Mouse (Mus musculus): ENCODE measurements at regions not wholly inside any gene's neighbourhood (a gene's known extent, or its start where the extent isn't known, plus 50 kb on each side); places are given as distances from the start of the nearest gene placed in this dataset.
A peak's percentile ranks its signal among the peaks of the same experiment; 100 is the strongest.

DNA sequence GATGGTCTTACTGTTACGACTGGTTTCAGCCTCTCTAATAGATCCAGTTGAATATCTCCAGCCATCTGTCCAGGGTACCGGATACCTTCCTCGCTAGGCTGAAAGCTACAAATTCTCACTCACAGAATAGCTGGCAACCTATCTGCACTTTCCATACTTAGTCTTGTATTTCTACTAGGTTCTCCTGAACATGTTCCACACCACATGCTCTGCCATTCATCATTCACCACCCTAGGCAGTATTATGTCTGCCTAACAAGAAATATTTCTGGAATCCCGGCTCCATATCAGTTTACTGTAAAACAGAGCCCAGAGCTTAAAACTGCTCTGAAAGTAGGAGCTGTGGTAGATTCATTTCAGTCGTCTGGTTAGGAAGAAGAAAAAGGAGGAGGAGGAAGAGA lies 1224.5 kb upstream of the Lrrc6 start:
- no peak for DNase-seq

GRCm38 (mm10) chr15:67714203-67714602 lies 1213.5 kb upstream of the Lrrc6 start:
- no peak for DNase-seq

DNA sequence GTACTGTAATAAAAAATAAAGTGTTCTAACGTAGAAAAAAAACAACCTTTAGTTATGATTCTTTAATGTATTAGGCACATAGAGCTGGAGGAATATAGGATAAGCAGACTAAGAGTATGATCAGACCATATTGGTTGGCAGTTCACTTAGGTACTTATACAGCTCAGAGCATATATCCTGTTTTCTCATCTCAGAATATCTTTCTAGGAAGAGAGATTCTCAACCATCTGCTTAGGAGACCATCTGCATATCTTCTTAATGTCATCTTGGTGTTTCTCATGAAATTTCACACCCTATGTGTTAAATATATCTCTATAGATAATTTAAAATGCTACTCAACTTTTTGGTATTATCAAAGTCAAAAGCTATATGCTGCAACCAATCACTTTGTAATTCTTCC lies 1185.4 kb upstream of the Lrrc6 start:
- no peak for DNase-seq

DNA sequence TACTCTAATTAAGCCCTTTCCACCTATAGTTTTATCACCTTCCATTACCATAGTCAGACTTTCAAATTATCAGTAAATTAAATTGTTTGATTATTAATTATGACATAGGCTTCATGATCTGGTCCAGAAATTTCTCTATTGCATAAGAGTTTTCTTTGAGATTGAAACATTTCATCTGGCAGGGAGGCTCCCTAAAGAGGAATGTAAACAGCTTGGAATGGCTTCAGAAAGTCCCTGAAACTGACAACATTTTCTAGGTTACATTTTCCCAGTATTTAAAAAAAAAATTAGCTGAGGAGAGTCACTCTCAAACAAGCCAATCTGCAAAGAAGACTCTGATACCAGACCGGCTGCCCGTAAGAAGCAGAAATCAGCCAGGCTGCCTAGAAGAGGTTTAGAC lies 1172.6 kb upstream of the Lrrc6 start:
- DNase-seq, result no peak

DNA sequence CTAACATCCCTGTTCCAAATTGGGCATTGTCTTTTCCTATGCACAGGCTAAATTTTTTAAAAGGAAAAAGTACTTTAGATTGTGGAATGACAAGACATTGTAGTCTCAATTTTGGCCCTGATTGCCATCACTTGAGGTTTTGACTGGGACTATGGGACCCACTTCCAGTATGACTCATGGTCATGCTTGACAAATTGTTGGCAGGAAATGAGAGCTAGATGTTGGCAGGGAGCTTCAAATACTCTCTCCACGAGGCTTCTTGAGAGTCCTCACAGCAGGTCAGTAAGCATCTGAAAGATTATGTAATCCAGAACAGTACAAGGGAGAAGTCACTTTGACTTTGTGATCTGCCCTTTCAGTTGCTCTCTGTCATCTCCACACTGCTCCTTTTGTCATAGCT lies 1135.4 kb upstream of the Lrrc6 start:
- no peak for DNase-seq

DNA sequence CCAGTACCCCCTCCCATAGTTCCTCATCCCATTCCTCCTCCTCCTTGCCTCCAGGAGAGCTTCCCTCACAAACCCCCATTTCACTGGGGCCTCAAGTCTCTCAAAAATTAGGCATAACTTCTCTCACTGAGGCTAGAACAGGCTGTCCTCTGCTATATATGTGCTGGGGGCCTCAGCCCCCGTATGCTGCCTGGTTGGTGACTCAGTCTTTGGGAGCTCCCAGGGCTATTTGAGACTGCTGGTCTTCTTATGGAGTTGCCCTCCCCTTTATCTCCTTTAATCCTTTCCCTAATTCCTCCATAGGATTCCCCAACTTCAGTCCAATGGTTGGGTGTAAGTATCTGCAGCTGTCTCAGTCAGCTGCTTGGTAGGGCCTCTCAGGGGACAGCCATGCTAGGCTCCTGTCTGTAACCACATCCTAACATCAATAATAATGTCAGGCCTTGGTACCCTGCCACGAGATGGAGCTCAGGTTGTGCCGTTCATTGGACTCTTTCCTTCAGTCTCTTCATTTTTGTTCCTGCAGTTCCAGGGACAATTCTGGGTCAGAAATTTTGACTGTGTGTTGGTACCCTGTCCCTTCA lies 1126.1 kb upstream of the Lrrc6 start:
- DNase-seq, result no peak

DNA sequence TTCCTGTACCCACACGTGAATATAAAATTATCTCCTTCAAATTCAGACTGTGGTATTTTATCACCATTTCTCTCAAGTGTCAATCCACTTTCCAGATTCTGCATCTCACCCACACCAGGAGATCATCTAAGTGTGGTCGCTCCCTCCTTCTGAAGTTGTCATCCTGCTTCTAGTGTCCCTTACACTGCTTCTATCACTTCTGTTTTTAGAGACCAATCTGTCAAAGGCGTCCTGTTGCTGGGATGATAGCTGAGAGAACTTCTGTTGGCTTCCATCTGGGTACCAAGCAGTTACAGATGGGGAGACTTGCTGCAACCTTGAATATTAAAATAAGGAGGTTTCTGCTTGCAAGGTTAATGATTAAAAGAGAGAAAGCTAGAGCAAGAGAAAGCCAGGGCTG lies 1111.2 kb upstream of the Lrrc6 start:
- DNase-seq, result no peak

DNA sequence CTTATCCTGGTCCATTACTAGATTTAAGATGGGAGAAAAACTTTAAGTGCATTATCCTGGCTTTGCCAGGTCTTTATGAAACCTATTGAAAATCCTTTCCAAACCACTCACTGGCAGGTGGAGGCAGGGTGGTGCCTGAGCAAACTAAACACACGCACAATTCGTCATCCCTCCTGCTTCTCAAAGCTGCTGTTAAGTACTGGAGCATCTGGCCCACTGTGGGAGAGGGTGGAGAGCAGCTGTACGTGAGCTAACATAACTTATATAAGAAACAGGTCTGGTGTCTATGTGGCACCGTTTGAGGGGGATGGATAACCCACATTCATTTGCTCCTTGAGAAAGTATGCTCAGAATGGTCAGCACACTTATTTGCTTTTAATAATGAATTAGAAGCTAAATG lies 1097.7 kb upstream of the Lrrc6 start:
- no peak for DNase-seq

- DNase-seq, result no peak
These were observed 1075.9 kb upstream of the Lrrc6 start for GRCm38 (mm10) chr15:67576581-67576980.

DNA sequence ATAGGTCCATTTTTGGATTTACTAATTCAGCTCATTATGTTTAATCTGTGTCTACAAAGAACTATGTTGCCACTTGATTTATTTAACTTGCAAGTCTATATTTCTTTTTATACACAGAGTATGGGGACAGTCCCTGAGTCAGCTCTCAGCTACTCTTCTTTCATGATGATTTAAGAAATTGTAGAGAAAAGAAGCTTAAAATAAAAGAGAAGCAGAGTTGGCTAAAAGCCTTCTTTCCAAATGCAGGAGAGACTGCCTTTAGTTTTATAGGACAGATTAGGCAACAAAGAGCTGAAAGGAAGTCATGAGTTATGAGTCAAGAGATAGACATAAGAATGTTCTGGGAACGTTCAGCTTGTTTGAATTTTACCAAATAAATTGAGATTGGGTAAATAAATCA lies 1070.9 kb upstream of the Lrrc6 start:
- no peak for DNase-seq

DNA sequence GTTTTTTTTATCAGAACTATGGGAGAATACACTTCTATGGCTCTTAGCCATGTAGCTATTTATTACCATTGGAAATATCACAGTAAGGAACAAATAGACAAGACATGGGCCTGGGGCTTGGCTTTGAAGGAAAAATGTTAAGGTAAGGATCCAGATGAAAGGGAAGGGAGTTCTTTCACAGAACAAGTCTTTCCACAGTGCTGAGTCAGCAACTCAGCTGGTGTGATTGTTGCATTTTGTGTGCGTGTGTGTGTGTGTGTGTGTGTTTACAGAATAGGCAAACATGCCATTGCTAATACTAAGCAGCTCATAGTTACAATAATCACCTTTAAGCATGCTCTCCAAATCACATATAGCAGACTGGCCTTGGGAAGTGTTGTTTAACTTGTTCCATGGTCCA lies 1056.6 kb upstream of the Lrrc6 start:
- DNase-seq, result no peak

GRCm38 (mm10) chr15:67551911-67552310 lies 1051.2 kb upstream of the Lrrc6 start:
- DNase-seq, result no peak

DNA sequence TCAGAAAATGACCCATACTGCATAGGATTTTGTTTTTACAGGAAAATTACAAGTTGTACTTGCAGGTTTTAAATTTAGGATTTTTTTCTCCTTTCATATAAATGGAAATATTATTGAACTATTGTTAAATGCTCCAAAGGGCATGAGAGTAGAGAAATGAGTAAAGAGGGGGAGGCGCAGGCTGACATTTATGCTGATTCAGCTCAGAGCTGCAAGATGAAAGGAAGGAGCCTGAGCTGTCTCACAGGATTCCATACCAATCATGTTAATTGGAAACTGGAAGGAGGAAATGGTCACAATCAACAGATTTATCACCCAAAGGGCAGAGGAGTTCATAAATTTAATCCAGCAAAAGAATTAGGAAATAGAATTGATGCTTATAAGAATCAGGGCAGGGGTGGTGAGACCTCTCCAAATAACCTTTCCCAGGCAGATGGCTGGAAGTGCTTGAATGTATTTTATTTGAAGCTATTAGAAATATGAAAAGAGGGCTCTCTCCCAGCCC lies 1046.2 kb upstream of the Lrrc6 start:
- peak; percentile 3 to 6 for DNase-seq

DNA sequence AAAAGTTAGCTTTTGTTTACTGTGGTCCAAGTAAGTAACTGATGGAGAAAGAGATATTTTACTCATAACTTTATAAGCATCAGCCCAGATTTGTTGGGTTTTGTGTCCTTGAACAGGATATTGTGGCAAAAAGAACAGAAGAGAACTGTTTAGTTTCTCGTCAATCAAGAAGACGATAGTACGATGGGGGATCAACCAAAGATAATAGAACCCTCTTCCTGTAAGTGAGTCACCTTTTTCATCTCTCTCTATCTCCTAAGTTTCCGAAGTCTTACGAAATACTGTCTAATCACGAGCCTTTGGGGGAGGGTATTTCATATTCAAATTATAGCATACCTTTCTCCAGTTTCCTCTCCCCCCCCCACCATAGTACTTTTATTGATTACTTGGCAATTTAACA lies 1045.0 kb upstream of the Lrrc6 start:
- DNase-seq, result no peak

DNA sequence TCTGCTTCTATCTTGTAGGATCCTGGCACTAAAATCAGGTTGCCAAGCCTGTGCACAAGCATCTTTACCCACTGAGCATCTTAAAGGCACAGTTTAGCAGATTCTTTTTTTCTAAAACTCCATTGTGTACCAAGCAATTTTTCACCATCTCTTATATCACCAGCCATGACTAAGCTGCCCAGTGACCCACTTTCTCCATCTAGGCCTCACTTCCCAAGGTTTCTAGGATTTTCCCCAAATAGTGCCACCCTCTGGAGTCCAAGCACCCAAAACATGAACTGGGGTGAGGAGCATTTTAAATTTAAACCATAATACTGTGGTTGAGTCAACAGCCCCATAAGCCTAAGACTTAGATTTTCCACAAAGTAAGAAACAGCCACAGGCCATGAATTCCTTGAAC lies 1013.0 kb upstream of the Lrrc6 start:
- no peak for DNase-seq

DNA sequence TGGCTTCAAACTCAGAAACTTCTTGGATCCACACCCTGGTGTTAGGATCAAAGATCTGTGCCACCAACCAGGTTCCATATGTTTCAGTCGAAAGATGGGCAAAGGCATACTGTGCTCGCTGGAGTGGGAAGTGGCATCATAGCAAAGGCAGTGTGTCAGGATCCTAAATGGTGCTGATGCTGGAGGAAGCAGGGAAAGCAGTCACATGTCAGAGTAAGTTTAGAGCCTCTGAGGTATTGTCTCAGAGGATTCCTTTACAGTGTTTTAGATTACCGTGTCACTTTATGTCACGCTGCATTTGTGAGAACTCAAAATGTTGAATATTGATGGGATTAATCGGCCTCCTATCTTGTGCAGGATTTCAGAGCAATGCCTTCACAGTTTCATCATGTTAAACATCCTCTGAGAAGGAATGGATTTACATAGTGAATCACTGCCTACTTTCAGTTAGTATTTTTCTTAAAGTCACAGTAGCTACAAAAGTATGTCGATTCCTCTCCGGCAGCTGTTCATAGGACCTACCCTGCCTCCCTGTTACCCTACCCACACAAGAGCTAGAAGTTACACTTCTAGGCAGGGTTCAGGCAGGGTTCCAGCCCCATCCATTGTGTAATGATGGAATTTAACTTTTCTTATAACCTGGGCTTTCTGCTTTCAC lies 994.4 kb upstream of the Lrrc6 start:
- no peak for DNase-seq

DNA sequence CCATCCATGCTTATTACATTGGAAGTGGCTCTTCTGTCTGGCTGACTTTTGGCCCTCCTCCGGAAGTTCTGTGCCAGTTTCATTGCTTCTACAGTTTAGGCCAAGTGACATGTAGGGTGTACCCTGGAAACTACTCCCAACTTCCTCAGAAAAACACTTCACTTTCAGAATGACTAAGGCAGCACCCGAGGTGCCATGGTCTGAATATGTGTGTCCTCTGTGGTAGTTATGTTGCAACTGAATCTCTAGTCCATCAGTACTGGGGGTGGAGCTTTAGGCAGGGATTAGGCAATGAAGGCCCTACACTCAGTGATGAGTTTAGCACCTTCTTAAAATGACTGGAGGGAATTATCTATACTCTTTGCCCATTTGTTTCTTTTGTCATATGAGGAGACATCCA lies 981.0 kb upstream of the Lrrc6 start:
- DNase-seq, result no peak

GRCm38 (mm10) chr15:67474325-67474724 lies 973.6 kb upstream of the Lrrc6 start:
- DNase-seq, result no peak

DNA sequence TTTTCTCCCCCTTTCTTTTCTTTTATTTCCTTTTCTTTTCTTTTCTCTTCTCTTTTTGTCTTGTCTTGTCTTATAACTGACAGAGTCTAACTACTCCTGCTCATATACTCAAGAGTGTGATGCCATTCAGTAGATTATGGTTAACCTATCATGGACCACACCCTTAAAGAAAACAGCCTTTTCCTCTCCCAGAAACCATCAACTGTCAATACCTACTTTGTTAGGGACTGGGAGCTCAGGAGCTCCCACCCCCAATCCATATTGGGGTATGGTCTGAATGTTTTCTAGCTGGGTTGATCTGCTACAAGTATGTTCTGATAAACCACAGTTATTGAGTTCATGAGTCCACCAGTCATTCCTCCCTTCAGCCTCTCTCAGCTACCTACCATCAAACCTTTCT lies 972.3 kb upstream of the Lrrc6 start:
- no peak for DNase-seq

DNA sequence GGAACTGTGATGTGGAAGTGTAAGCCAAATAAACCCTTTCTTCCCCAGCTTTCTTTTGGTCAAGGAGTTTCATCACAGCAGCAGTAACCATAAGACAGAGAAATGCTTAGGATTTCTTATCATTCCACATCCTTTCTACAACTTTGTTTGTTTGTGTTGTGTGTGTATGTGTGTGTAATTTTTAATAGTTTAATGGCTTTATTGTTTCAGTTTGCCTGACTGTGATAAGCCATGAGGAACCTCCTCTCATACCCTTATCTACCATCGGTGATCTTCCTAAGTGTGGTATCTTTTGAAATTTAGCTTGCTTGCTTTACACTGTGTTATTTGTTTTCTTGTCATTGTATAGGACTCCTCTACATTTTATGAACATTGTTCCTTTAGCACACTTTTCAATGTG lies 970.6 kb upstream of the Lrrc6 start:
- no peak for DNase-seq

DNA sequence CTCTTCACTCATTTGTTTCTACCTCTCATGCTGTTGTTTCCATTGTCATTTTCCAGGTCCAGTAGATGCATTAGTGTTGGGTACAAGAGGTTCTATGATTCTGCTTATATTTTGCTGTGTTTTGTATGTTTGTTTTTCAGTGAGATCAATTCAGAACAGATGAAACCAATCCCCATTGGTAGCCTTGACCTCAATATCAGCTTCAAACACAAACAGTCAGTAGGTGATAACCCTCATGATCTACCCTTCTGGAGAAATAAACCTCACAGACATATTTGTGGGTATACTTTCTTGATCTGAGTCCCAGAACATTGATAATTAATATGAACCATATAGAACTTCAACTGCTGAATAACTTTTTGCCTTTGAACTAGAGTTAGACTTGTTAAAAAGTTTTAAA lies 969.3 kb upstream of the Lrrc6 start:
- DNase-seq, result no peak

GRCm38 (mm10) chr15:67467404-67468345 lies 967.0 kb upstream of the Lrrc6 start:
- no peak for DNase-seq

GRCm38 (mm10) chr15:67462863-67463262 lies 962.2 kb upstream of the Lrrc6 start:
- no peak for DNase-seq

DNA sequence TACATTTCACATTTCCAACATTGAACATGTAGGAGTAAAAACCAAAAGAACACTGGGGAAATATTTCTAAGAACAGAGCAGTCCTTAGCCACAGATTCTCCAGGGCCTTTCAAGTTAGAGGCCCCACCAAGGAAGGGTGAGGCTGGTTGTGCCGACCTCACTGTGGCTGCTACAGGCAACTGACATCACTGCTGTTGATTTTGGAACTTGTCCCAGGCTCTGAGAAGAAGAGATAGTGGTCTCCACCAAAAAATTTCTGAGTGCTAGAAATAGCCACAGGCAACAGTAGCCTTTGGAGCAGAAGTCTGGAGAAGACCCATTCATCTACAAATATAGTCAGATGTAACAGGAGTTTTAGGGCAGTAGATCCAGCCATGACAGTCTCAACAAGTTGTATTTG lies 959.7 kb upstream of the Lrrc6 start:
- DNase-seq, result no peak
